Mouse (Mus musculus): ENCODE data around the gene Etv4. TPM values are rescaled to one million over a fixed set of nuclear protein-coding genes. Genes with fewer than 3 reads are reported as not detected.
A peak's percentile ranks its signal among the peaks of the same experiment; 100 is the strongest.

Gene Etv4
- polyA plus RNA-seq, 1 experiment from 2014 or later, result 52.9 TPM

- peak; percentile 61 for ATAC-seq (ENCODE audit: low FRiP score, low TSS enrichment)
- Histone ChIP-seq H3K9ac (ENCODE audit: low read depth, low read length) (0 out of 2 replicates have a peak overlapping the region, but pooled peaks have one; percentile 23), H3K27me3 (ENCODE audit: control insufficient read depth, insufficient read depth, low read length) (no peaks in the 10 kb centered on the region), H3K4me1 (ENCODE audit: control insufficient read depth, insufficient read depth, low read length) (peaks cover 21% of the 10 kb centered on the region), H3K9me3 (ENCODE audit: control insufficient read depth, low read length) (no peaks in the 10 kb centered on the region), H3K4me2 (replicated peaks; ENCODE audit: low read depth, low read length) (peak overlapping the region; percentile 19), H3K4me3 (ENCODE audit: low read length) (no peak overlapping the region), H3K36me3 (ENCODE audit: control insufficient read depth, insufficient read depth, low read length) (no peaks in the 10 kb centered on the region), H3K27ac (ENCODE audit: low read depth, low read length) (peak overlapping the region; percentile 79; the same call in 1 of the 2 replicates)
- WGBS, result 5% methylated on average over 22 of the region's 22 CpGs
Measured at GRCm38 (mm10) chr11:101815103-101816085, 30.2 kb upstream of the Etv4 start.

GRCm38 (mm10) chr11:101814375-101815102, 29.4 kb upstream of the Etv4 start:
- Histone ChIP-seq H3K9ac (ENCODE audit: low read depth, low read length) (peak overlapping the region; percentile 23; the same call in 1 of the 2 replicates), H3K4me1 (ENCODE audit: control insufficient read depth, insufficient read depth, low read length) (peaks cover 22% of the 10 kb centered on the region), H3K36me3 (ENCODE audit: control insufficient read depth, insufficient read depth, low read length) (no peaks in the 10 kb centered on the region), H3K4me2 (replicated peaks; ENCODE audit: low read depth, low read length) (peak overlapping the region; percentile 19; the same call in 1 of the 2 replicates), H3K4me3 (ENCODE audit: low read length) (no peak overlapping the region), H3K9me3 (ENCODE audit: control insufficient read depth, low read length) (no peaks in the 10 kb centered on the region), H3K27ac (ENCODE audit: low read depth, low read length) (peak overlapping the region; percentile 79; the same call in 1 of the 2 replicates), H3K27me3 (ENCODE audit: control insufficient read depth, insufficient read depth, low read length) (no peaks in the 10 kb centered on the region)
- 12% methylated on average over 23 of the region's 23 CpGs for WGBS
- peak; percentile 46 for ATAC-seq (ENCODE audit: low FRiP score, low TSS enrichment)

GRCm38 (mm10) chr11:101813259-101813658, 28.1 kb upstream of the Etv4 start:
- Histone ChIP-seq H3K9ac (ENCODE audit: low read depth, low read length) (no peak overlapping the region), H3K4me3 (ENCODE audit: low read length) (no peak overlapping the region), H3K27me3 (ENCODE audit: control insufficient read depth, insufficient read depth, low read length) (no peaks in the 10 kb centered on the region), H3K4me2 (replicated peaks; ENCODE audit: low read depth, low read length) (no peak overlapping the region), H3K36me3 (ENCODE audit: control insufficient read depth, insufficient read depth, low read length) (no peaks in the 10 kb centered on the region), H3K4me1 (ENCODE audit: control insufficient read depth, insufficient read depth, low read length) (peaks cover 29% of the 10 kb centered on the region), H3K27ac (ENCODE audit: low read depth, low read length) (no peak overlapping the region), H3K9me3 (ENCODE audit: control insufficient read depth, low read length) (no peaks in the 10 kb centered on the region)
- 1% methylated on average over 7 of the region's 7 CpGs for WGBS
- peak; percentile 8; the same call in 1 of the 2 replicates for ATAC-seq (ENCODE audit: low FRiP score, low TSS enrichment)

DNA sequence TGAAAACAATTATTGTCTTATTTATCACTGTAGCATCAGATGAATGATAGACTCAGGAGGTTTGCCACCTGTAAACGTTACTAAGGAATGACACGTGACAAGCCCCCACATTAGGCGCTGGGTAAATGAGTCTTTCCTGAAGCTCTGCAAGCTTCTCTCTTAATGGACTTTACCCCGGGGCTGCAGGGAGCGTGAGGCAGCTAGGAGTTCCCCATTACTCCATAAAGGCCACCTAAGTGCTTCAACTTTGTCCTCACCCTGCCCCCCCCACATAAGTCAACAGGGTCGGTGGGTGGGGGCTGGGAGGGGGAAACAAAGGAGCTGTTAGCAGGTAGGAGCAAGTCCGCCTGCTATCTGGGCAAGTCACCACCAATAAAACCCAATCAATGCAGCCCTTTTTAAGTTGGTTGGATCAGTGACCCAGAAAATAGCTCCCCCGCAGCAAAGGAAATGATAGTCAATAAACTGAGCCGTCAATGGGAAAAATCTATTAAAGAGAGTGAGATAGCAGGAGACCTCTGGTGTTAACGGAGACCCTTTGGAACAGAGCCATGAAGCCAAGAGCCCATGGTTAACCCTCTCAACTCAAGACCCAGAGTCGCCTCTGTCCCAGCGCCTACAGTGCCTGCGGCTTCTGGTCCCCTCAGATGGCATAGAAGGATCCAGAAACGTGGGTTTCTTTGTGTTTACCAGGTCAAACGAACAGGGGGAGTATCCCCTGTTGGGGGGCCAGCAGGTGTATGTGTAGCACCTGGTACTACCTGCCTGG, 24.1 kb upstream of the Etv4 start:
- H3K4me2 ChIP-seq (replicated peaks; ENCODE audit: low read depth, low read length), result no peak overlapping the region
- H3K36me3 ChIP-seq (ENCODE audit: control insufficient read depth, insufficient read depth, low read length), result no peaks in the 10 kb centered on the region
- H3K9me3 ChIP-seq (ENCODE audit: control insufficient read depth, low read length), result no peaks in the 10 kb centered on the region
- H3K27ac ChIP-seq (ENCODE audit: low read depth, low read length), result 0 out of 2 replicates have a peak overlapping the region, but pooled peaks have one; percentile 47
- peaks cover 11% of the 10 kb centered on the region for H3K4me1 ChIP-seq (ENCODE audit: control insufficient read depth, insufficient read depth, low read length)
- 8% methylated on average over 15 of the region's 15 CpGs for WGBS
- H3K9ac ChIP-seq (ENCODE audit: low read depth, low read length), result no peak overlapping the region
- H3K27me3 ChIP-seq (ENCODE audit: control insufficient read depth, insufficient read depth, low read length), result no peaks in the 10 kb centered on the region
- no peak; the same call in 1 of the 2 replicates for ATAC-seq (ENCODE audit: low FRiP score, low TSS enrichment)
- no peak overlapping the region for H3K4me3 ChIP-seq (ENCODE audit: low read length)

DNA sequence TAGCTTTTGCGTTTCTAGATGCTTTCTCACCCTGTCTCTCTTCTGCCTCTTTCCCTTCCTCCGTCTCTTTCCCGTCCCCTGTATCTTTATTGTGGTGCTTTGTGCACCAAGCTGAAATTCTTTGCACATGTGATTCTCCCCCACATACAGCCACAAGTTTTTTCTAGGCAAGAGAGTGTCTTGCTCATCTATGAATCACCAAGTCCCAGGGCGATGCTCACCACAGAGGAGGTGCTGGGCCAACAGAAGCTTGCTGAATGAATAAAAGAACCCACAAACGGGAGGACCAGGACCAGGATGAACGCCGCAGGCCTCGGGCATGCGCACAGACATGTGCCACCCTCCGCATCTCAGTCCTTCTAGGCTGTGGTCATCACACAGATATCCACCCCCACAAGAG, 22.1 kb upstream of the Etv4 start:
- ATAC-seq (ENCODE audit: low FRiP score, low TSS enrichment), result no peak
- Histone ChIP-seq H3K9me3 (ENCODE audit: control insufficient read depth, low read length) (no peaks in the 10 kb centered on the region), H3K4me2 (replicated peaks; ENCODE audit: low read depth, low read length) (no peak overlapping the region), H3K9ac (ENCODE audit: low read depth, low read length) (no peak overlapping the region), H3K27ac (ENCODE audit: low read depth, low read length) (no peak overlapping the region), H3K4me1 (ENCODE audit: control insufficient read depth, insufficient read depth, low read length) (peaks cover 11% of the 10 kb centered on the region), H3K36me3 (ENCODE audit: control insufficient read depth, insufficient read depth, low read length) (no peaks in the 10 kb centered on the region), H3K4me3 (ENCODE audit: low read length) (no peak overlapping the region), H3K27me3 (ENCODE audit: control insufficient read depth, insufficient read depth, low read length) (0 out of 2 replicates have a peak, but pooled peaks cover 3% of the 10 kb centered on the region)
- WGBS, result 73% methylated on average over 10 of the region's 10 CpGs

DNA sequence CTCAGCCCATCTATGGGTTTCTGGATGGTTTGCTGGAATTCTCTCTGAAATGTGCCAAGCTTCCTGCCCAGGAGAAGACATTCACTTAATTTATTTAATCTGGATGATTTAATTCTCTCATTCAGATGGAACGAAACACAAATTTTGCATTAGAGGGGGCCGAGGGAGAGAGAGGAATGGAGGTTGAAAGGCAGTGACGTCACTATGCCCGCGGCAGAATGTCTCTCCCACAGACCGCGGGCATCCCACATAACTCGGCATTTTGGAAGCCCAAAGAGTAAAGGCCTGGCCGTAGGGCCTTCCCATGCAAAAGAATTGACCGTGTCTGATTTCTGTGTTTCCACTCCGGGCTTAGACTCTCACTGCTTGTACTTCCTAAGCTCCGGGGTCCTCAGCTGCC, 21.6 kb upstream of the Etv4 start:
- Histone ChIP-seq H3K4me3 (ENCODE audit: low read length) (no peak overlapping the region), H3K27me3 (ENCODE audit: control insufficient read depth, insufficient read depth, low read length) (0 out of 2 replicates have a peak, but pooled peaks cover 5% of the 10 kb centered on the region), H3K9ac (ENCODE audit: low read depth, low read length) (no peak overlapping the region), H3K4me2 (replicated peaks; ENCODE audit: low read depth, low read length) (no peak overlapping the region), H3K4me1 (ENCODE audit: control insufficient read depth, insufficient read depth, low read length) (peaks cover 16% of the 10 kb centered on the region), H3K27ac (ENCODE audit: low read depth, low read length) (no peak overlapping the region), H3K36me3 (ENCODE audit: control insufficient read depth, insufficient read depth, low read length) (no peaks in the 10 kb centered on the region), H3K9me3 (ENCODE audit: control insufficient read depth, low read length) (no peaks in the 10 kb centered on the region)
- ATAC-seq (ENCODE audit: low FRiP score, low TSS enrichment), result no peak
- WGBS, result 53% methylated on average over 12 of the region's 12 CpGs

DNA sequence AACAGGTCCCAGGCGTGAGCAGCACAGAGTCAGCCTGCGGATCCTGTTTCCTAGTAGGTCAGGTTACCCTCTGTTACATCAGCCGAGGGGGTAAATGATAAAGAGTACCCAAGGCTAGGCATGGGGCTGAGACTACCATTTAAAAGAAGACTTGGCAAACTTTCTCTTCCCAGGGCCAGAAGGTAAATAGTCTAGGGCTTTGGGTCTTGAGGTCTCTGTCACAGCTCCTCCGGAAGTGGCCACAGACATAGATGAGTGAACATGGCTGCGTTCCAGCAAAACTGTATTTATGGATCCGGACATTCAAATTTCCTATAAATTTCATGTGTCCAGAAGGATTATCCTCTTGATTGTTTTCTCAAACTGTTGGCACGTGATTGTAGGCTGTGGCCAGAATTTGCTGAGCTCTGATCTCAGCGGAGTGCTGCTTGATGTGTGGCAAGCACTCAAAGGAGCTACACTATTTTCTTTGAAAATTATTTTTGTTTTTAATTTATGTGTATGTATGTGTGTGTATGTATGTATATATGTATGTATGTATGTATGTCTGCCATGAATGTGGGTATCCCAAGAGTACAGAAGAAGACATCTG, 20.0 kb upstream of the Etv4 start:
- Histone ChIP-seq H3K9ac (ENCODE audit: low read depth, low read length) (no peak overlapping the region), H3K9me3 (ENCODE audit: control insufficient read depth, low read length) (no peaks in the 10 kb centered on the region), H3K4me2 (replicated peaks; ENCODE audit: low read depth, low read length) (no peak overlapping the region), H3K4me3 (ENCODE audit: low read length) (no peak overlapping the region), H3K4me1 (ENCODE audit: control insufficient read depth, insufficient read depth, low read length) (peaks cover 23% of the 10 kb centered on the region), H3K36me3 (ENCODE audit: control insufficient read depth, insufficient read depth, low read length) (no peaks in the 10 kb centered on the region), H3K27ac (ENCODE audit: low read depth, low read length) (no peak overlapping the region), H3K27me3 (ENCODE audit: control insufficient read depth, insufficient read depth, low read length) (0 out of 2 replicates have a peak, but pooled peaks cover 5% of the 10 kb centered on the region)
- 80% methylated on average over 8 of the region's 8 CpGs for WGBS
- ATAC-seq (ENCODE audit: low FRiP score, low TSS enrichment), result no peak

GRCm38 (mm10) chr11:101801386-101801785, 16.2 kb upstream of the Etv4 start:
- no peaks in the 10 kb centered on the region for H3K36me3 ChIP-seq (ENCODE audit: control insufficient read depth, insufficient read depth, low read length)
- ATAC-seq (ENCODE audit: low FRiP score, low TSS enrichment), result no peak; the same call in 1 of the 2 replicates
- no peak overlapping the region for H3K4me2 ChIP-seq (replicated peaks; ENCODE audit: low read depth, low read length)
- H3K27me3 ChIP-seq (ENCODE audit: control insufficient read depth, insufficient read depth, low read length), result 0 out of 2 replicates have a peak, but pooled peaks cover 5% of the 10 kb centered on the region
- no peak overlapping the region for H3K27ac ChIP-seq (ENCODE audit: low read depth, low read length)
- H3K9me3 ChIP-seq (ENCODE audit: control insufficient read depth, low read length), result no peaks in the 10 kb centered on the region
- no peak overlapping the region for H3K4me3 ChIP-seq (ENCODE audit: low read length)
- WGBS, result 7% methylated on average over 5 of the region's 5 CpGs
- no peak overlapping the region for H3K9ac ChIP-seq (ENCODE audit: low read depth, low read length)
- peaks cover 11% of the 10 kb centered on the region; the same call in 1 of the 2 replicates for H3K4me1 ChIP-seq (ENCODE audit: control insufficient read depth, insufficient read depth, low read length)

Data from kidney, embryonic 14.5 days (tissue).